Mouse (Mus musculus) cortical plate, adult 2 months (tissue): ENCODE data around the gene Usp5.

Experiments used
- CTCF ChIP-seq: fragments of 200-500 bp; IDR thresholded peaks from 2 replicates; pipeline ENCODE4 v1.5.1; 2011; ENCODE audit warnings: mild to moderate bottlenecking, control low read depth, low read length; ENCODE audit not compliant: insufficient read depth; ENCODE audit errors: extremely low read depth
- POLR2A ChIP-seq: fragments of 200-500 bp; IDR thresholded peaks from 2 replicates; pipeline ENCODE4 v1.6.1; 2011; ENCODE audit warnings: mild to moderate bottlenecking, low read length, control low read depth; ENCODE audit not compliant: insufficient read depth; ENCODE audit errors: extremely low read depth

DNA sequence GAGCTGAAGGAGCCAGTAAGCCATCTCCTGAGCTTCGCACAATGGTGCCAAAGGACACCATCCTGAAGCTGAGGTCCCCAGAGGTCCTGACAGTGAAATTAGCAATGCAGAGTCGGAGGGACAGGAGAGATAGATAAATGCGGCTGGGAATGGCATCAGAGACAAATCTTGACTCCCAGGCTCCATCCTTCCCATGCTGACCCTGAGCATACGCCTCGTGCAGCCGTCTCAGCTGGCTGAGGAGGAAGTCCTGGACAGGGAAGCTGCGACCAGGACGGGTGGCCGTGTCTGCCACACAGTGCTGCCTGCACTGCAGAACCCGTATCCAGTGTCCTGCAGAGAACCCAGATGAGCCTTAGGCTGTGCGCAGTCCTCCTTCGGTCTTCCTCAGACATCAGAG lies 25.4 kb upstream of the Usp5 start:
- TF ChIP-seq CTCF: no peak
- no peak for TF ChIP-seq POLR2A
